Mouse (Mus musculus): ENCODE measurements around the gene Aco2.
"Not testable (repeated sequence)": the region's sequence is repeated elsewhere in the genome, so short reads cannot be mapped to it uniquely, and the experiment has no call there.

The Aco2 gene

GRCm38 (mm10) chr15:81879531-81880401 lies 7.7 kb downstream of the Aco2 start:
- peak; percentile 68 for DNase-seq

DNA sequence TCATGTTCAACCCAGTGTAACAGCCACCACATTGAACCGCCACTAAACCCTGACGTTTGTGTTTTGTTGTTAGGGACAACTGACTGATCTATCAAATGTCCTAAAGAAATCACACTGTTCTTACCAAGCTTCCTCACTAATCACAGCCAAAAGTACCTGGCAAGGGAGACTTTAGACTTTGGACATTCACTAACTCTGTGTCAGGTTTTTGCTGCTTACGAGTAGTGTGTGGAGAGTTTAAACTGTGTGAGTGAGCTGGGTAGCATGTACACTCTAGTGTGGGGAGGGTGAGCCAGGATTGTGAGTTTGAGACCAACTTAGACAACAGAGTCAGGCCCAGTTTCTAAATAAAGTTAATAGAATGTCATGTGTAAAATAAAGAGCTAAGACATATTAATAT lies 10.2 kb downstream of the Aco2 start:
- DNase-seq: no peak

DNA sequence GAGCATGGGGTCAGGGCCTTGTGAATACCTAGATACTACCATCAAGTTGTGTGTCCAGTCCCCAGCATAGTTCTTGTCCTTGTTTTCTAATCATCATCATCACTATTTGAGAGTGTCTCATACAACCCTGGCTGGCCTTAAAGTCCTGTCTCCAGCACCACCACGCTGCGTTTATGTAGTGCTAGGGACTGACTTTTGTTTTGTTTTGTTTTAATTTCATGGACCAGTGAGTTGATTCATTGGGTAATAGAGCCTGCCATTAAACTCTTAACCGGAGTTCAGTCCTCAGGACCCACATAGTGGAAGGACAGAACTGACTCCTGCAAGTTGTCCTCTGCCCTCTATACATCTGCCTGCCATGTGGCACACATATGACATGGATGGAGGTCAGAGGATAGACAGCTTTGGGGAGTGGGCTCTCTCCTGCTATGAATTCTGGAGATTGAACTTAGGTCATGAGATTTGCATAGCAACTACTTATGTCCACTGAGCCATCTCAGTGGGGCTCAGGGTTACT lies 13.4 kb downstream of the Aco2 start:
- no peak for DNase-seq

GRCm38 (mm10) chr15:81886795-81887550 lies 14.9 kb downstream of the Aco2 start:
- no peak for DNase-seq

- no peak for DNase-seq
Observed at GRCm38 (mm10) chr15:81889175-81889574, 17.1 kb downstream of the Aco2 start.

- DNase-seq: no peak
Observed at GRCm38 (mm10) chr15:81891140-81891802, 19.2 kb downstream of the Aco2 start.

DNA sequence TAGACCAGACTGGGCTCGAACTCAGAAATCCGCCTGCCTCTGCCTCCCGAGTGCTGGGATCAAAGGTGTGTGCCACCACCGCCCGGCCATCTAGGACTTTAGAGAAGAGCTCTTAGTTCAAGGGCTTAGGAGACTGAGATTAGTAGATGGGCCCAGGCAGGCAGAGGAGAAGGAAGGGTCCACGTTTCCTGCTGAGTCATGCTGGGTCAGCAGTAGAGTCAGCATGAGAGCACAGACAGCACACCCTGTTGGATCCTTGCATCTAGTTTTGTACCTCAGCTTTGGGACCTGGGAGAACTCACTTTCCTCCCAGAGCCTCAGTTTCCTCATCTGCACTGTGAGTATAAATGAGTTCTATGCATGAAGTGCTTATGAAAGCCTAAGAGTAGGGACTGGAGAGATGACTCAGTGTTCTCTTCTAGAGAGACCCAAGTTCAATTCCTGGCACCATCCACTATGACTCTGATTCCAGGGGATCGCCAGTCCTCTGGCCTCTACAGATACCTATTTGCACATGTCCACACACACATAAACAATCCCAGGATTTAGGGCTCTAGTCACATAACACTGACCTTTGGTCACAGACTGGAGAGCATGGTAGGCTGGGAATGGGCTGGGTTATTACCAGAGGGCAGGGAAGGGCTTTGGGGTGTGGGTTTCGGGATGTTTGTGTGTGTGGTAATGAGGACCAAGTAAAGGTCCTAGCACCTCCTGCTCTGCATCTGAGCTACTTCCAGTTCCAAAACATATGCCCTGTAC lies 19.9 kb downstream of the Aco2 start:
- DNase-seq: no peak

GRCm38 (mm10) chr15:81894002-81894401 lies 21.9 kb downstream of the Aco2 start:
- no peak for DNase-seq

DNA sequence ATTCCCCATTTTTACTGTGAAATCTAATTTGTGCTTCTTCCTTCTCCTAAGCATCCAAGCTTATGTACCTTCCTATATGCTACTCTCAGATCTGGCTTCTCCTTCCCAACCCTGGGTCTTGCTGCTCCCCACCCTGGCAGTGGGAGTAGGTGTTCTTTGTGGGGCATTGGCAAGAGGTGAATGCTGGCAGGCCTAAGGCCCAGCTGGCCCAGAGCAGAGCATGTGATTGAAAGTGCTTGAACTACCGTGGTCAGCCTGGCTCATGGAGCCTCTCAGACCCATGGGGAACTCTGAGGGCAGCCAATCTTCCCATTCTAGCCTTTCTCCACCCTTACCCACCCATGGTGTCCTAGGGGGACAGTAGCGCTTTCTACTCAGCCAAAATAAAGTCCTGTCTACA lies 24.3 kb downstream of the Aco2 start:
- DNase-seq: no peak

GRCm38 (mm10) chr15:81897607-81898285 lies 25.6 kb downstream of the Aco2 start:
- DNase-seq: no peak

GRCm38 (mm10) chr15:81898751-81899150 lies 26.6 kb downstream of the Aco2 start:
- no peak for DNase-seq

- peak; percentile 89 for DNase-seq
Observed at GRCm38 (mm10) chr15:81904939-81905338, 32.8 kb downstream of the Aco2 start.

DNA sequence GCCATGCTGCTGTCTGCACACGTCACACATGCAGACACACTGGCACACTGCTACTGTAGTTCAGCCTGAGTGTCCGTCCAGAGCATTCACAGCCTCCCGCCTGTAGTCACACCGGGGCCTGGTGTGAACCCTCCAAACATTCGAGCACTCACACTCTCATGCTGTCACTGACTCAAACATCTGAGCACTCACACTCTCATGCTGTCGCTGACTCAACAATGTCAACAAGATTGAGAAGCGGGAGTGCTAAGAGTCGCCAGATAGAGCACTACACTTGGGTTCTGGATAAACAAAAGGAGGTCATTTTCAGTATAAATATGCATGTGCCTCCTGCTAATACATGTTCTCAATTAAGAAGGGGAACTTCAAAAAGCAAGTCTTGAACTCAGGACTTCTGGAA lies 35.8 kb downstream of the Aco2 start:
- DNase-seq: no peak

GRCm38 (mm10) chr15:81908767-81909166 lies 36.7 kb downstream of the Aco2 start:
- not testable (repeated sequence) for DNase-seq

- no peak for DNase-seq
Observed at GRCm38 (mm10) chr15:81912498-81912897, 40.4 kb downstream of the Aco2 start.

DNA sequence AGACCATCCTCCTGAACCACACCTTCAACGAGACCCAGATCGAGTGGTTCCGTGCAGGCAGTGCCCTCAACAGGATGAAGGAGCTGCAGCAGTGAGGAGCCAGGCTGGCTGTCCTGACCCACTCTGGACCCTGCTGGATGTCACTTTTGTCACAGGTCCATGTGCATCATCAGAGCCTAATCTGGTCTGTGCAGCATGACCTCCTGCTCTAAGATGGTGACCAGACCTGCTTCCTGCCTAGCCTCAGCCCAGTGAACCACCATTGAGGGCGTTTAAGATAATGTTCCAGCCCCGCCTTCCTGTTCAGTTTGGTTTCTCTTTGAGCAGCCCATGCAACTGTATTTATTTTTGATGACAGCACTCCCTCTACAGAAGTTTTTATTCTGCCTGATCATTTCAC lies 42.6 kb downstream of the Aco2 start:
- DNase-seq: no peak

DNA sequence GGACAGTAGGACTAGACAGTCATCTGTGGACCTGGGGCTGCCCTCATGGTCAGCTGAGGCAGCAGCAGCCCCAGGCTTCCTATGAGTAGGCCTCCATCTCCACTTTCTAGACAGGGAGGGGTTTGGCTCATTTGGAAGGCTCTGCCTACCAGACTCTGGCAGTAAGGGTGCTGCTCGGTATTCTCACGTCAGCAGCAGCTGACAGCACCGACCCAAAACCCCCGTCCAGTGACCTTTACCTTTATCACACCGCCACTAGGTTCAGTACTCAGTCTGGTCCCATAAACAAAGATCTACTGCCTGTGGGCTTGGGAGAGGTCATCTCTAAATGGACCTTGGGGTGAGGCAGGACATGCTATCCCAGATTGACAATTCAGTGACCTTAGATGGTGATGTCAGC lies 43.6 kb downstream of the Aco2 start:
- no peak for DNase-seq

GRCm38 (mm10) chr15:81917201-81917600 lies 45.1 kb downstream of the Aco2 start:
- no peak for DNase-seq

- DNase-seq: peak; percentile 71
Observed at GRCm38 (mm10) chr15:81917621-81918463, 45.7 kb downstream of the Aco2 start.

GRCm38 (mm10) chr15:81919062-81919461 lies 47.0 kb downstream of the Aco2 start:
- DNase-seq: no peak
